Mouse (Mus musculus) spleen, embryonic (tissue): ENCODE measurements around the gene Ascl2.

ENCODE experiments used
- CTCF ChIA-PET: fragments of 350-600 bp; sonication (Branson Sonifier 250); formaldehyde crosslinking; loops from one replicate; lab custom pipeline; 2022; lab: Charles Lee

Ascl2 gene

GRCm38 (mm10) chr7:142968809-142969511 is at the start of gene Ascl2:
Gene Ascl2, minus strand, starts transcription at chr7:142969264.
- CTCF ChIA-PET: no interaction called here

- CTCF ChIA-PET: no interaction called here
Observed at GRCm38 (mm10) chr7:143017181-143017580, 48.1 kb upstream of the Ascl2 start.

GRCm38 (mm10) chr7:143016424-143017142 is 47.5 kb upstream of the Ascl2 start:
- CTCF ChIA-PET: interaction anchor here (0.6 kb wide), 1 partner anchor 70 kb away, joined by 3 read pairs; no protein-coding TSS in a partner anchor

- CTCF ChIA-PET: interaction anchor here (0.6 kb wide), 1 partner anchor 71 kb away, joined by 3 read pairs; no protein-coding TSS in a partner anchor
Observed at GRCm38 (mm10) chr7:143015755-143016423, 46.8 kb upstream of the Ascl2 start.

- CTCF ChIA-PET: interaction anchor here (1.0 to 1.3 kb wide), 2 partner anchors 28 to 51 kb away, joined by 3 read pairs; no protein-coding TSS in a partner anchor
Observed at GRCm38 (mm10) chr7:143014862-143015659, 46.0 kb upstream of the Ascl2 start.

GRCm38 (mm10) chr7:143013420-143014178 is 44.5 kb upstream of the Ascl2 start:
- CTCF ChIA-PET: interaction anchor here (0.7 kb wide), 1 partner anchor 13 kb away, joined by 3 read pairs; no protein-coding TSS in a partner anchor

GRCm38 (mm10) chr7:143012230-143012875 is 43.3 kb upstream of the Ascl2 start:
- CTCF ChIA-PET: interaction anchor here (0.7 kb wide), 1 partner anchor 15 kb away, joined by 3 read pairs; no protein-coding TSS in a partner anchor

- CTCF ChIA-PET: no interaction called here
Observed at GRCm38 (mm10) chr7:143011226-143011625, 42.2 kb upstream of the Ascl2 start.

- CTCF ChIA-PET: no interaction called here
Observed at GRCm38 (mm10) chr7:143009996-143010395, 40.9 kb upstream of the Ascl2 start.

GRCm38 (mm10) chr7:143008996-143009665 is 40.1 kb upstream of the Ascl2 start:
- CTCF ChIA-PET: interaction anchor here (1.2 to 2.1 kb wide), 2 partner anchors 44 to 79 kb away, joined by 3 to 13 read pairs; partner anchors contain the start of gene Cd81

GRCm38 (mm10) chr7:143008370-143008926 is 39.4 kb upstream of the Ascl2 start:
- CTCF ChIA-PET: interaction anchor here (0.6 to 2.5 kb wide), 5 partner anchors 39 to 80 kb away, joined by 3 to 26 read pairs (median 5); partner anchors contain the start of gene Cd81

GRCm38 (mm10) chr7:143007599-143008369 is 38.7 kb upstream of the Ascl2 start:
- CTCF ChIA-PET: interaction anchor here (0.6 to 2.5 kb wide), 6 partner anchors 40 to 1775 kb away, joined by 3 to 26 read pairs (median 9); partner anchors contain the start of gene Cd81

GRCm38 (mm10) chr7:143006756-143007598 is 37.9 kb upstream of the Ascl2 start:
- CTCF ChIA-PET: interaction anchor here (0.7 to 2.5 kb wide), 2 partner anchors 67 to 1774 kb away, joined by 17 to 26 read pairs; no protein-coding TSS in a partner anchor

- CTCF ChIA-PET: interaction anchor here (1.4 to 2.5 kb wide), 2 partner anchors 46 to 68 kb away, joined by 3 to 26 read pairs; partner anchors contain the start of gene Cd81
Observed at GRCm38 (mm10) chr7:143006097-143006755, 37.2 kb upstream of the Ascl2 start.

- CTCF ChIA-PET: interaction anchor here (0.6 to 1.4 kb wide), 3 partner anchors 47 to 111 kb away, joined by 3 to 4 read pairs (median 3); partner anchors contain the start of gene Cd81
Observed at GRCm38 (mm10) chr7:143005344-143006096, 36.5 kb upstream of the Ascl2 start.
